Mouse (Mus musculus): ENCODE measurements around the gene Fga.

The Fga gene

GRCm38 (mm10) chr3:83027546-83028251 lies 1.8 kb downstream of the Fga start:
- DNase-seq (ENCODE audit: low spot score in 2 of 2) = no peak

DNA sequence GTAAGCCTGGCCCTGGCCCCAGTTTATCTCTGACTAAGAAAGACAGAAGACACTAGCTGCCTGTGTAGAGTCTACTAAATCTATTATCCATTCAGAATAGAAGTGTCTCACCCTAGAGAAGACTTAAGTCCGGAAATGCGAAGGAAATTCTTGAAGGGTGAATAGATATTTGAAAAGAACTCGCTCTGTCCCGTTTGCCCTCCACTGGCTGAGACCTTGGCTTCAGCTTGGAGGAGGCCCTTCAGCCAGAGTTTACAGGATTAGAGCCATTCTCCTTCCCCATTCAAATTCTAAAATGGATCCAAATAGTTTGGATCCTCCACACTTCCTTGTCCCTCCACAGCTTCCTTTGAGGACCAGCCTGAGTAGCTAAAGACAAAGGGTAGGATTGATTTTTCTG lies 4.5 kb downstream of the Fga start:
- no peak for DNase-seq (ENCODE audit: low spot score in 2 of 2)

DNA sequence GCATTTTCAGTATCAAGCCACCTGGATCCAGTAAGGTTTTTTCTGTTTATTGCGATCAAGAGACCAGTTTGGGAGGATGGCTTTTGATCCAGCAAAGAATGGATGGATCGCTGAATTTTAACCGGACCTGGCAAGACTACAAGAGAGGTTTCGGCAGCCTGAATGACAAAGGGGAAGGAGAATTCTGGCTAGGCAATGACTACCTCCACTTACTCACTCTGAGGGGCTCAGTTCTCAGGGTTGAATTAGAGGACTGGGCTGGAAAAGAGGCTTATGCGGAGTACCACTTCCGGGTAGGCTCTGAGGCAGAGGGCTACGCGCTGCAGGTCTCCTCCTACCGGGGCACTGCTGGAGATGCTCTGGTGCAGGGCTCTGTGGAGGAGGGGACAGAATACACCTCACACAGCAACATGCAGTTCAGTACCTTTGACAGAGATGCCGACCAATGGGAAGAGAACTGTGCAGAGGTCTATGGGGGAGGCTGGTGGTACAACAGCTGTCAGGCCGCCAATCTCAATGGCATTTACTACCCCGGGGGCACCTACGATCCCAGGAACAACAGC lies 7.0 kb downstream of the Fga start:
- no peak for DNase-seq (ENCODE audit: low spot score in 2 of 2)

DNA sequence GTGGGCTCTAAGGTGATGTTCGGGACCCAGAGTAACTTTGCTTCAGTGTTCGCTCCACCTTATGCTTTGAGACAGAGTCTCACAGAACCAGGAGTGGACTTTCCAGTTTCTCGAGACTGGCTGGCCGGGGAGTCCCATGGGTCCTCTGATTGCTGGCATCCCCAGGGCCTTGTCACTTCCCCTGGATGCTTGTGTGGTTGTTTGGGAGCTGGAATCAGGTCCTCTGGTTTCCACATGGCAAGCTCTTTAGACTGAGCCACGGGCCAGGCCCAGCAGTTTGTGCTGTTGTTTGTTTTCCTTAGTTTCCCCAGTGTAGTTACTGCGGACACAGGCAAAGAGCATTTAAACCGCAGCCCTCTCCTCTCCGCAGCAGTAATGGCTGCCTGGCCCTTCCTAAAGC lies 7.9 kb downstream of the Fga start:
- DNase-seq (ENCODE audit: low spot score in 2 of 2) = no peak

DNA sequence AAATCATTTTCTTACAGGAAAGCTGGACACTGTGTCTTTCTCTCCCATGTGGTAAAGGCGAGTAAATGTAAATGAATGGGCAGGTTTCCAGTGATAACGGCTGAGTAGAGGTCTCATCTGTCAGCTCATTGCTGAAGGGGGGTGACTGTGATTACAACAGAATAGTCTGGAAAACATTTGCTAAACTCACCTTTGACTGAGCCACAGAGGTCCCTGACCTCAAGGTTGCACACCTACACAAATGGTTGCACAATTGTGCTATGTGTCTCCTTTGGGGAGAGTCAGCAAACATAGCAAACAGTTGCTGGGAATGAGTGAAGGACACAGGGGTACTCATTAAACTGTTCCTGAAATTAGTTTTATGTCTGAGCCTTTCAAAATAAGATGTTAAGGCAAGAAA lies 13.0 kb downstream of the Fga start:
- DNase-seq (ENCODE audit: low spot score in 2 of 2) = no peak

DNA sequence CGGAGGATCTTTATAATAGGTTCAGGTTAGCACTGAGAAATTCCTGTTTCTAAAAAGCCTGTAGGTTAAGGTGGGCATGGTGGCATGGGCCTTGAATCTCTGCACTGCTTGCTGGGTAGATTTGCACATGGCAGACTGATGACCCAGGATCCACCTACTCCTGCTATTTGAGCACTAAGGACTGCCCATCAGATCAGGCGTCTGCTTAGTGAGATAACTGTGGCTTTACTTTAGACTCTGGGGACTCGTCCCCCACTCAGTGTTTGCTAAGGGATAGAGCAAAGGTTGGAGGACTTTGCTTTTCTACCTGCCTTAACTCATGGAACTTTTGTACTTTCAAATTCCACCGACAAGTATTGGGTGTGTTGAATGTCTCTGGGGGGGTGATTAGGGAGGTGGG lies 13.8 kb downstream of the Fga start:
- DNase-seq (ENCODE audit: low spot score in 2 of 2) = no peak

- no peak for DNase-seq (ENCODE audit: low spot score in 2 of 2)
Measured at GRCm38 (mm10) chr3:83042451-83042850, 16.6 kb downstream of the Fga start.

DNA sequence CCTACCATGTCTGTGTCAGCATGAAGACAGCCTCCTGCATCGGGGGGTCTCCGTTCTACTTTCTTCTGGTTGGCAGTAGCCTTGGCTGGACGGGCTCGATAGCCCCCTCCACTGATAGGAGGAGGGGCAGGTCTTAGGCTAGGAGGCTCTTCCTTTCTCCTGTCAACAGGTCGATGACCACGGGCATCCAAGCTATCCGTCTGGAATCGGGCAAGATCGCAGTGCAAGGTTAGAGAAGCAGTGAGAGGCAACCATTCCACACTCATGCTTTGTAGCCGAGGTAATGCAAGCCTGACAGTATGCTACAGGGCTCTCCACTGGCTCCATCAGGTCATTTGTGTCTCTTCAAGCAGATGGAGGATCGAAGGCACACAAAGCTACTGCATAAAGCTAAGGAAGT lies 20.8 kb downstream of the Fga start:
- no peak for DNase-seq (ENCODE audit: low spot score in 2 of 2)

DNA sequence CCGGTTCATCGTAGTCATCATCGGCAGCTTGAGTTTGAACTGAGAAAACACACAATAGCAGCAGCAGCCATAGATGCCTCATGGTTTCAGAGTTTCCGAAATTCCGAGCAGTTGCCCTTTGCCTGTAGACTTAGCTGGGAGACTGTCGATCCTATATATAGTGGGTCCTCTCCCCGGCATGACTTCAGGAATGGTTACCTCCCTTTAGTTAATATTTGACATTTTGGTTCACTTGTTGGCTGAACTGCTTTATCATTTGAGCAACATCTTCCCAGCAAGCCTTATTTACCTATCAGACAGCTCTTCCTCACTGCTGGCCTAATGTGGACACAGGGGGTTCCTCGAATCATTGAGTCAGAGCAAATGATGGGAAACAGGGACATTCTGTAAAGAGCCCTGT lies 23.8 kb downstream of the Fga start, which contains the start of gene Fgb:
TSS of gene Fgb (minus strand) at position 184 of the 400 bp plus-strand sequence.
- no peak for DNase-seq (ENCODE audit: low spot score in 2 of 2)

DNA sequence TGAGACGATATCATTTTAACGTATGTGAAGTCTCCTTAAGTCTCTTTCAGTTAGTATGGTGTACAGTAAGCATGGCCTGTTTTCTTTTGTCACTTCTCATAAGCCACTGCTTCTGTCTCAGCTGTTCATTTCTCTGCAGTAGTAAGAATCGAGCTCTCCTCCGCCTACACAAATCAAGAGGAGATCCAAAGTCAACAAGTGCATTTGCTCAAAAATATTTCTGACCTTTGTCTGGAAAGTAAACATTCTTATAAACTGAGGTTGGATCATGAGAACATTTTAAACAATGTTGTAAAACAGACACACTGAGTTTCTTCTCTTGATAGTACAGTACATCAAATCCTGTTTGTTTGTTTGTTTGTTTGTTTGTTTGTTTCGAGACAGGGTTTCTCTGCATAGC lies 24.8 kb downstream of the Fga start:
- DNase-seq (ENCODE audit: low spot score in 2 of 2) = no peak

DNA sequence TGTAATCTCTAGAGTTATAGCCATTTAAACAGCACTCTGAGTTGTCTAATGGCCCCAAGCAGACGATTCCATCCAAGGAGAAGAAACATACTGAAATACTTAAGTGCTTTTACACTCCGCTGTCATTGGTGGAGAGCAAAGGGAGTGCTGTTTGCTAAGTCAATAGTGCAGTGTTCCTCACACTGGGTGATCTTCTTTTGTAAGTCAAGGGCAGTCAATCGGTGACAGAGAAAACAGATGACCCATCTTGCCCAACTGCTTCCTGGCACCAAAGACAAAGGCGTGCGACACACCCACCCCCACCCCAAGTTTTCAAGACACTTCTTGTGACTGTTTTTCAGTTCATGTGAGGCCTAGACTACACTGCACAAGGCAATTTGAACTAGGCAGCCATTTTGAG lies 26.2 kb downstream of the Fga start:
- DNase-seq (ENCODE audit: low spot score in 2 of 2) = no peak

DNA sequence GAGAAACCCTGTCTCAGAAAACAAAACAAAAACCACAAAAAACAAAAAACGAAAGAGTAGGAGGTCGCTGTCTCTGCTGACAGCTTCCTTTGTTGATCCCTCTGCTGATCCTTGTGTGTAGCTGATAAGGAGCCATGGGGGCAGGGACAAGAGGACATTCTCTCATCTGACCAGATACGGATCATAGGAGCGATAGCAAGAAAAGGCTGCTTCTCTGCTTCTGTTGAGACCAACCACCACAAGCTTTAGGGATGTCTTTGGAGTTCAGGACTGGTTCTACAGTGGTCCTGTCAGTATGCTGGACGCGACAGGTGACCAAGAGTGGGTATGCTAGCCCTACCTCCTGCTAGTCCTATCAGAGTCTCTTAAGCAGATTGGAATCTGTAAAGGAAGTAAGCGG lies 27.2 kb downstream of the Fga start:
- DNase-seq (ENCODE audit: low spot score in 2 of 2) = no peak

- peak in 1 of 2 experiments; percentile 9 for DNase-seq (ENCODE audit: low spot score in 2 of 2)
Measured at GRCm38 (mm10) chr3:83053758-83054157, 27.9 kb downstream of the Fga start.

- no peak for DNase-seq (ENCODE audit: low spot score in 2 of 2)
Measured at GRCm38 (mm10) chr3:83054759-83055158, 28.9 kb downstream of the Fga start.

DNA sequence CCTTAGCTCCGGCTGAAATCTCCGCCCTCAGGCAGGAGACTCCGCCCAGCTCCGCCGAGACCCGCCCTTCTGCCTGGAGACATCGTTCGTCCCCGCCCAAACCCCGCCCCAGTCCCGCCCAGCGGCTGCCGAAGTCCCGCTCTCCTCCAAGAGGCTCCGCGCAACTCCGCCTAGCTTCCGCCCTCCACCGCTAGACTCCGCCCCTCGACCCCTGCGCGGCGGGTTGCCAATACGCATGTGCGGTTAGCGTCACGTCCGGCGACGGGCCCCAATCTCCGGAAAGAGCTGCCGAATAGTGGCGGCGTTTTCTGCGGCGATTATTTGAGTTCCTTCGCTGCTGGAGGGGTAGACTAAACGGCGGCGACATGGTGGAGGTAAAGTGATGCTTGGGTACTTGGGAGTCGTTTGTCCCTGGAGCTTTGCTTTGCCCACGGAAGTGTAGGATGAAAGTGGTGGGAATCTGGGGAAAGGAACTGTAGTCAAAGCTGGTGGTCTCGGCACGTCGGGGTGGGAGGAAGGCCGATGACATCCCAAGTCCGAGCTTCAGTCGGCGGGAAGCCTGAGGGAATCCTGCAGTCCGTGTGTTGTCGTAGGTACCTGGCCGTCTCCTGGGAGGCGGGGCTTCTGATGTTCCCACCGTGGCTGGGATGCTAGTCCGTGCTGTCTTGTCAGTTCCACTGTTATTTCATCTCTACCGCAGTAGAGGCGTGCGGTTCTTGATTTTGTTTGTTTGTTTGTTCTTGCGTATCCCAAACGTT lies 29.6 kb downstream of the Fga start, which contains the start of gene Plrg1:
TSS of gene Plrg1 (plus strand) at position 242 of the 758 bp plus-strand sequence.
- DNase-seq (ENCODE audit: low spot score in 2 of 2) = peak; percentile 96 to 98

DNA sequence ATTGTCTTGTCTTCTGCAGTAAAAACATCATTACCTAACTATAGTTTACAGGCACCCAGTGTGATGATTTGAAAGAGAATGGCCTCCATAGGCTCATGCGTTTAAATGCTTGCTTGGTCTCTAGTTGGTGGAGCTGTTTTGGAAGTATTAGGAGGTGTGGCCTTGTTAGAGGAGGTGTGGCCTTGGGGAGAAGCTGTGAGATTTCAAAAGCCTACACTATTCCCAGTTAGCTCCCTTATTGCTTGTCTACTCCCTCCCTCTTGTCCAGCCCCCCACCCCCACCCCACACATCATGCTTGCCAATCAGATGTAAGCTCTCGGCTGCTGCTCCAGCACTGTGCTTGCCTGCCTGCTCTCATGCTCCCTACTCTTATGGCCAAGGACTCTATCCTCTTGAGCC lies 31.2 kb downstream of the Fga start:
- no peak for DNase-seq (ENCODE audit: low spot score in 2 of 2)

GRCm38 (mm10) chr3:83067920-83068319 lies 42.0 kb downstream of the Fga start:
- no peak for DNase-seq (ENCODE audit: low spot score in 2 of 2)

- DNase-seq (ENCODE audit: low spot score in 2 of 2) = no peak
Measured at GRCm38 (mm10) chr3:83068869-83069268, 43.0 kb downstream of the Fga start.

DNA sequence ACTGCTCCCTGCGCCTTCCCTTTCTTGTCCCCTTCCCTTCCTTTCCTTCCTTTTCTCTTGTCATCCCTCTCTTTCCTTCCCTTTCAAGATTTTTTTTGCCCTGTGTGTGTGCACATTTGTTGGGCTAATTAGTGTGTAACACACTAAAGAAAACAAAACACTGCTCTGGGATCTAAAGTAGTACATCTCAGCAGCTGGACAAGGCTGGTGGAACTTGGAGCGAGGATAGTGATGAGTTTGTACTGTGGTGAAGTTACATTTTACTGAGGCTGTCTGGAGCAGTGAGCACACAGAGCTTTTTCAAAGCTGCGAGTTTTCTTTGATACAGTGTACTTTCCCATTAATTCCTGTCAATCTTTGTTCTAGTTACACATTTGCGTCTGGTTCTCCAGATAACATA lies 44.4 kb downstream of the Fga start:
- DNase-seq (ENCODE audit: low spot score in 2 of 2) = no peak

GRCm38 (mm10) chr3:83076563-83076962 lies 50.7 kb downstream of the Fga start:
- no peak for DNase-seq (ENCODE audit: low spot score in 2 of 2)

DNA sequence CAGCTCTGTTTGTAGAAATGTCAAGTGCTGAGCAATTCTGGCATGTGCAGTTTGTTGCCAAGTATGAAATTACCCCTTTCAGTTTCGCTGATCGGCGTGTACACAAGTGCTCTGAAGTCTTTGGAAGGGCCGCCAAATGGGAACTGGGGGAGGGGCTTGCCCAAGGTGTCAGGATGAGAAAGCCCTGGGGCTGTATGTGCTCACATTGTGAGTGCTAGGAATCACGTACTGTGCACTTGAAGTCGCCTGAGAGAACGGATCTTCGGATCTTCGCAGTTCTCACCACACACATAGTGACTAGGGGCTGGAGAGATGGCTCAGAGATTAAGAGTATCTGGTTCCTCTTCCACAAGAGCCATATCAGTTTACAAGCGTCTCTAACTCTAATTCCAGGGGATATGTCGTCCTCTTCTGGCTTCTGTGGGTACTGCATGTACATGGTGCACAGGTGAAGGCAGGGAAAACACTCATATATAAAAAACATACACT lies 54.7 kb downstream of the Fga start:
- DNase-seq (ENCODE audit: low spot score in 2 of 2) = peak; percentile 33 to 46

Measured in spleen, postnatal 36 days (tissue).